ENCODE assay signal across 8 mouse cellular contexts in the genomic region with DNA sequence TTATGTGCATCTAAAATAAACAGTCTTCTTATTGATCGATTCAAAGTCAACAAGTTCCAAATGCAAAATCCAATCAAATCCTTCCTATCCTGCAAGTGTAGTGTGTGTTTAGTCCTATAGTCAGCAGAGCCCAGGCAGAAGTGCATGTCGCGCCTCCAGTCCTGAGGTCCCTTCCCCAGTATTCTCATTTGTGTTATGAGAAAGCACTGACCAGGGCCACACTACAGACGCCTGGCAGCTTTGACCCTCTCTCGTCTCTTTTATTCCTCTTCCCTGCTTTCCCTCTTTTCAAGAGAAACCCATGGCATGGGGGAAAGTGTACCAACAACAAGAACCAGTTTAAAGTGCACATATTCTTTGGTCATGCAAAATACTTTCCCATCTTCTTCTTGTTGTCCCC. TPM values are rescaled to one million over a fixed set of nuclear protein-coding genes. Genes with fewer than 3 reads are reported as not detected.
A peak's percentile ranks its signal among the peaks of the same experiment; 100 is the strongest.
DNase-seq lines count a peak whose midpoint lies in the region; ATAC-seq and TF ChIP-seq lines count a peak whose summit lies in the region.

No protein-coding gene starts in this region.

- no peaks in the 10 kb centered on the region for H3K36me3 ChIP-seq in hindbrain, embryonic 13.5 days
- H3K36me3 ChIP-seq in liver, embryonic 16.5 days (ENCODE audit: control insufficient read depth, insufficient read depth) = no peaks in the 10 kb centered on the region

- TF ChIP-seq POLR2A in brain, embryonic 14.5 days (IDR thresholded peaks at IDR 0.05; ENCODE audit: borderline replicate concordance, extremely low read depth, insufficient read depth, insufficient read length, poor library complexity, severe bottlenecking) = peak; percentile 12; the same call in 1 of the 2 replicates

- TF ChIP-seq CTCF in brain, embryonic 14.5 days (IDR thresholded peaks at IDR 0.05; ENCODE audit: borderline replicate concordance, extremely low read depth, insufficient read depth, insufficient read length) = no peak

- peak; percentile 71 for DNase-seq in brain, embryonic 14.5 days (ENCODE audit: low read depth)
- peak; percentile 50 for DNase-seq in embryo, embryonic 11 days
- DNase-seq in layer of hippocampus, adult 9-10 months (ENCODE audit: low spot score) = no peak
- no peak for DNase-seq in cerebellum, postnatal 25 days
- no peak for DNase-seq in adipocyte (ENCODE audit: low spot score)
- no peak for DNase-seq in thymus, postnatal 14 days

- no peak for ATAC-seq in hindbrain, embryonic 13.5 days (ENCODE audit: low FRiP score)
- no peak for ATAC-seq in liver, embryonic 16.5 days (ENCODE audit: low read depth)

- H3K27ac ChIP-seq in hindbrain, embryonic 13.5 days = peak overlapping the region; percentile 82
- H3K27ac ChIP-seq in liver, embryonic 16.5 days (ENCODE audit: low read length) = no peak overlapping the region

- 10% methylated on average over 5 of the region's 5 CpGs for WGBS in hindbrain, embryonic 13.5 days
- WGBS in liver, embryonic 16.5 days (ENCODE audit: insufficient replicate concordance) = 49% methylated on average over 5 of the region's 5 CpGs

- H3K9ac ChIP-seq in hindbrain, embryonic 13.5 days = peak overlapping the region; percentile 71
- H3K9ac ChIP-seq in liver, embryonic 16.5 days (ENCODE audit: low read depth, low read length) = no peak overlapping the region

- peak overlapping the region; percentile 70 for H3K4me2 ChIP-seq in hindbrain, embryonic 13.5 days
- H3K4me2 ChIP-seq in liver, embryonic 16.5 days (ENCODE audit: low read depth, low read length) = peak overlapping the region; percentile 37

- H3K9me3 ChIP-seq in hindbrain, embryonic 13.5 days = no peaks in the 10 kb centered on the region
- no peaks in the 10 kb centered on the region for H3K9me3 ChIP-seq in liver, embryonic 16.5 days (replicated peaks; ENCODE audit: control insufficient read depth, low read length)

- H3K4me1 ChIP-seq in hindbrain, embryonic 13.5 days (replicated peaks) = peaks cover 40% of the 10 kb centered on the region
- H3K4me1 ChIP-seq in liver, embryonic 16.5 days (ENCODE audit: control insufficient read depth, low read depth, low read length) = no peaks in the 10 kb centered on the region

- H3K4me3 ChIP-seq in hindbrain, embryonic 13.5 days = peak overlapping the region; percentile 77
- H3K4me3 ChIP-seq in liver, embryonic 16.5 days (ENCODE audit: low read depth, low read length) = peak overlapping the region; percentile 16; the same call in 1 of the 2 replicates

- H3K27me3 ChIP-seq in hindbrain, embryonic 13.5 days = no peaks in the 10 kb centered on the region
- peaks cover 23% of the 10 kb centered on the region for H3K27me3 ChIP-seq in liver, embryonic 16.5 days (ENCODE audit: control insufficient read depth, insufficient read depth, low read depth, low read length)

RNA-seq across cellular contexts. Expression of a gene that starts 2.3 kb away (rescaled TPM):
- polyA plus RNA-seq in brain, embryonic 14.5 days (2012; rRNA removed) = 8.8 and 13.7 TPM in 2 replicates
- polyA plus RNA-seq in hindbrain, embryonic 13.5 days (2015; fragmentation: Nextera tagmentation; extraction: Ambion mirVana) = 16.9 and 17.8 TPM in 2 replicates
- 1.8 and 2.8 TPM in 2 replicates for polyA plus RNA-seq in liver, embryonic 16.5 days (2015; fragmentation: Nextera tagmentation; extraction: Ambion mirVana)

Comparison
In these comparisons a context has a peak if more than half of its experiments do, and no peak if none do; other contexts are left out.
1. DNase-seq: peak in brain, embryonic 14.5 days (single experiment) and embryo, embryonic 11 days (single experiment); none in layer of hippocampus, adult 9-10 months (single experiment), cerebellum, postnatal 25 days (0 of 2), adipocyte (single experiment) and thymus, postnatal 14 days (single experiment).